ENCODE assay signal across 10 mouse cellular contexts in genomic region chr15:93733731-93734510, GRCm38 (mm10).
DNase-seq lines count a peak whose midpoint lies in the region; TF ChIP-seq lines count a peak whose summit lies in the region.
"Had no signal": no experiment of that assay in that cellular context is flagged by ENCODE, and none has a peak within 500 bp of the region (broad histone marks: within the 10 kb centered on the region; RNA-seq: fewer than 3 reads in every experiment).

No protein-coding gene starts in this region.

- DNase-seq in adrenal gland, adult 2 months, result peak; percentile 50
- no peak for DNase-seq in adrenal gland, adult 8-10 months
- peak; percentile 40 to 49 for DNase-seq in lung, adult 18-20 months
- no peak for DNase-seq in lung, adult 2 months
- DNase-seq in gastrocnemius, adult 8-10 months (ENCODE audit: low spot score in 2 of 2), result peak; percentile 22 to 25
- DNase-seq in lung, postnatal 25 days (ENCODE audit: low spot score), result peak; percentile 32
- DNase-seq in embryo, embryonic 11 days, result no peak
- DNase-seq in frontal cortex, postnatal 10 days (ENCODE audit: low spot score in 2 of 2), result no peak
- DNase-seq: liver, embryonic 13.5 days had no signal

- H3K4me3 ChIP-seq in lung, adult 2 months (replicated peaks; ENCODE audit: extremely low read depth, low read depth, low read length), result no peak overlapping the region
- H3K4me3 ChIP-seq: embryonic facial prominence, embryonic 13.5 days; liver, embryonic 13.5 days had no signal

- 79% methylated on average over 18 of the region's 18 CpGs for WGBS in lung, adult 2 months

- TF ChIP-seq POLR2A in lung, adult 2 months (IDR thresholded peaks at IDR 0.05; ENCODE audit: borderline replicate concordance, extremely low read depth, low read depth, low read length), result no peak

- H3K4me1 ChIP-seq in lung, adult 2 months (ENCODE audit: control insufficient read depth, insufficient read depth, low read length), result no peaks in the 10 kb centered on the region
- H3K4me1 ChIP-seq: liver, embryonic 13.5 days had no signal

- TF ChIP-seq CTCF in lung, adult 2 months (IDR thresholded peaks at IDR 0.05; ENCODE audit: insufficient read depth, low read length), result no peak

Comparison
In these comparisons a context has a peak if more than half of its experiments do, and no peak if none do; other contexts are left out.
1. DNase-seq: peak in adrenal gland, adult 2 months (single experiment), lung, adult 18-20 months (2 of 2), gastrocnemius, adult 8-10 months (2 of 2) and lung, postnatal 25 days (single experiment); none in adrenal gland, adult 8-10 months (single experiment), lung, adult 2 months (single experiment), embryo, embryonic 11 days (single experiment) and frontal cortex, postnatal 10 days (0 of 2).